Mouse (Mus musculus): Measurements from ENCODE around the gene Sbno2.

GRCm38 (mm10) chr10:80135641-80136040, 30.3 kb upstream of the Sbno2 start:
- TF ChIP-seq CTCF (IDR thresholded peaks at IDR 0.05; ENCODE audit: low read depth) = no peak
- no peak for TF ChIP-seq EP300 (IDR thresholded peaks at IDR 0.05; ENCODE audit: low read depth)
